Mouse (Mus musculus) lung, adult 2 months (tissue): ENCODE data around the gene Mrpl51.

Source experiments
- CTCF ChIP-seq: fragments of 200-500 bp; IDR thresholded peaks from 2 replicates; pipeline ENCODE4 v1.5.1; 2011; ENCODE audit warnings: mild to moderate bottlenecking, low read length, control low read depth; ENCODE audit not compliant: insufficient read depth
- POLR2A ChIP-seq: fragments of 200-500 bp; IDR thresholded peaks from 2 replicates; pipeline ENCODE4 v1.6.1; 2011; ENCODE audit warnings: low read depth, mild to moderate bottlenecking, control low read depth, low read length, borderline replicate concordance; ENCODE audit errors: extremely low read depth

DNA sequence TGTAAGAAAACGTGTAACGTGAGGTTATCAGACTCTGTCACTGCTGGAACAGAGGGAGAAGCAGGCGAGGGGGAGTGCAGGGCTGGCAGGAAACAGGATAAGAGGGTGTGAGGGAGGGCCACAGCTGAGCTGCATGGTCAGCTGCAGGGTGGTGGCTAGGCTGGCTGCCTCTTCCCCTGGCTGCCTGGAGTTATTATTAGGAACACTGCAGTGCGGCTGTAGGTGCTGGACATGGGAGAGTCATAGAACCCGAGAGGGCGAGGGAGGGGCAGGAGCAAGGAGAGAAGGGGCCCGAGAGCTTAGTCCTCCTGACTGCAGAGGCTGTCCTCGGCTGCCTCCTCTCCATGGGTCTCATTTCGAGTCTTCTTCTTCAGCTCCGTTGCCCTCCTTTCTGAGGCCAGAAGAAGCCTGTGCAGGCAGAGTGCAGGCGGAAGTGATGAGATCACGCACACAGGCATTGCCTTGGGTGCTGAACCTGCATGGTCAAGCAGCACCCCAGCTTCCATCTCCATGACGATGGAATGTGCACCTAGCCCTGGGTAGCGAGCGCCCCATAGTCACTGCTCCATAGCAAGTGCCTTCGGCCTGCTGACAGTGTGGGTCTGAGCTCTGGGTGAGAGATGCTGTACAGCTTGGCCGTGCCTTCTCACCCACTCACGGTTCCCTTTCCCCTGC is 43.2 kb upstream of the Mrpl51 start:
- TF ChIP-seq CTCF (no peak), POLR2A (no peak)
